24 mouse cellular contexts compared by ENCODE assay signal in genomic region chr9:111103293-111103692, GRCm38 (mm10).
"Had no signal": no experiment of that assay in that cellular context is flagged by ENCODE, and none has a peak within 500 bp of the region (broad histone marks: within the 10 kb centered on the region; RNA-seq: fewer than 3 reads in every experiment).

No protein-coding gene starts in this region.

- H3K36me3 ChIP-seq: heart, embryonic 13.5 days; heart, embryonic 15.5 days; hindbrain, embryonic 13.5 days; hindbrain, embryonic 15.5 days; kidney, embryonic 15.5 days; limb, embryonic 13.5 days; limb, embryonic 15.5 days; liver, embryonic 12.5 days had no signal

- H3K27me3 ChIP-seq: heart, embryonic 13.5 days; heart, embryonic 15.5 days; hindbrain, embryonic 13.5 days; hindbrain, embryonic 15.5 days; kidney, embryonic 15.5 days; limb, embryonic 13.5 days; limb, embryonic 15.5 days; liver, embryonic 12.5 days had no signal

- H3K4me3 ChIP-seq: gastrocnemius, adult 2 months; heart, embryonic 13.5 days; heart, embryonic 15.5 days; hindbrain, embryonic 13.5 days; hindbrain, embryonic 15.5 days; kidney, embryonic 15.5 days; limb, embryonic 13.5 days; limb, embryonic 15.5 days; liver, embryonic 12.5 days had no signal

- H3K4me2 ChIP-seq: heart, embryonic 11.5 days; heart, embryonic 13.5 days; heart, embryonic 15.5 days; hindbrain, embryonic 13.5 days; hindbrain, embryonic 15.5 days; kidney, embryonic 15.5 days; limb, embryonic 13.5 days; limb, embryonic 15.5 days; liver, embryonic 12.5 days had no signal

- DNase-seq: gastrocnemius, adult 2 months; gastrocnemius, postnatal 10 days; gastrocnemius, postnatal 25 days; heart, adult 18-20 months; heart, postnatal 14 days; heart, postnatal 36 days; kidney, adult 18-20 months; kidney, adult 9 months; kidney, postnatal 14 days; kidney, postnatal 36 days; layer of hippocampus, adult 9-11 months; layer of hippocampus, postnatal 36 days; left cerebral cortex, postnatal 4 days had no signal

- H3K9ac ChIP-seq: heart, embryonic 13.5 days; heart, embryonic 15.5 days; hindbrain, embryonic 13.5 days; hindbrain, embryonic 15.5 days; kidney, embryonic 15.5 days; limb, embryonic 13.5 days; limb, embryonic 15.5 days; liver, embryonic 12.5 days had no signal

- H3K4me1 ChIP-seq: heart, embryonic 15.5 days; hindbrain, embryonic 13.5 days; hindbrain, embryonic 15.5 days; kidney, embryonic 15.5 days; limb, embryonic 13.5 days; limb, embryonic 15.5 days; liver, embryonic 12.5 days had no signal

- H3K27ac ChIP-seq: gastrocnemius, adult 2 months; heart, embryonic 13.5 days; heart, embryonic 15.5 days; hindbrain, embryonic 13.5 days; hindbrain, embryonic 15.5 days; hindbrain, postnatal 0 days; kidney, embryonic 15.5 days; kidney, postnatal 0 days; limb, embryonic 13.5 days; limb, embryonic 15.5 days; liver, embryonic 12.5 days had no signal

- H3K9me3 ChIP-seq: heart, embryonic 13.5 days; heart, embryonic 15.5 days; hindbrain, embryonic 13.5 days; hindbrain, embryonic 15.5 days; kidney, embryonic 15.5 days; limb, embryonic 13.5 days; limb, embryonic 15.5 days; liver, embryonic 12.5 days had no signal

- ATAC-seq: hindbrain, postnatal 0 days; liver, embryonic 12.5 days had no signal
